Mouse (Mus musculus): ENCODE data around the gene Galnt14.

- TF ChIP-seq POLR2A (IDR thresholded peaks at IDR 0.05; ENCODE audit: low read depth, low read length) (no peak), CTCF (IDR thresholded peaks at IDR 0.05; ENCODE audit: borderline replicate concordance, insufficient read depth, low read length) (no peak)
Measured at GRCm38 (mm10) chr17:73487380-73487779, 222.9 kb downstream of the Galnt14 start.
